Mouse (Mus musculus) ovary, adult 18-20 months (tissue): ENCODE results near the gene Clcn6.

Source experiments
- DNase-seq: peaks from one replicate; pipeline ENCODE4 v3.0.0; 2022; ENCODE audit warnings: low spot score, mixed read lengths

Gene Clcn6

DNA sequence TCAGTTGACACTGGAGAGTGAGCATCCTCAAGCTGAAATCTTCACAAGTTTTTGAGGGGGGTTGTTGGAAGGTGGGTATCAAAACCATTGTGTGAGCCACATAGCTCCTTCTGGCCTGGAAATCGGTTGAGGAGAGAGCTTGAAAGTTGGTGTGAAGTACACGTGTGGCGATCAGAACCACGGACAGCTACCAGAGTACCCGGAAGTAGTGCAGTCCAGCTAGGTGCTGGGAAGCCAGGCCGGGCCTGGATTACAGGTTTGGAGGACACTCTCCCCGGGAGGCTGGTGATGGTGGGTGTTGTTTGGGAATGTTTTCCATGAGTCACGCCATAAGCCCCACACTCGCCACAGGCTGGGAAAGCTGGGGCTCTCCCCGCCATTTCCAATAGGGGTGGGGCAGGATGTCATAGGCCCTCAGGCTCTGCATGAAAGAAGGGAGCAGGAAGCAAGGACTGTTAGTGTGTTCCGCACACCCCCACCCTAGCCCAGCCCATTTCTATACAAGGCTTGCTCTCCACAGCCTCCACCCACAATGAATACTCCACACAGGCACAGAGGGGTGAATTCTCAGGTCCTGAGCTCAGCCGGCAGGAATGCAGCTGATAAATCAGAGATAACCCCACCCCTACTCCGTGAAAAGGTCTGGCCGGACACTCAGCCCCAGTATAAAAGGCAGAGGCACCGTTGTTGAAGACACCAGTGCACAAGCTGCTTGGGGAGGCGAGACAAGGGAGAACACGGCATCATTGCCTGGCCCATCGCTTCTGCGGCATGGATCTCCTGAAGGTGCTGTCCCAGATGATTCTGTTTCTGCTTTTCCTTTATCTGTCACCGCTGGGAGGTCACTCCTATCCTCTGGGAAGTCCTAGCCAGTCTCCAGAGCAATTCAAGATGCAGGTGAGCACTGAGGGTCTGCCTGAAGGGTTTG, 53.2 kb downstream of the Clcn6 start, which contains the start of gene Nppb:
Gene Nppb, plus strand, starts transcription at position 584 of the 928 bp plus-strand sequence.
- DNase-seq, result no peak

DNA sequence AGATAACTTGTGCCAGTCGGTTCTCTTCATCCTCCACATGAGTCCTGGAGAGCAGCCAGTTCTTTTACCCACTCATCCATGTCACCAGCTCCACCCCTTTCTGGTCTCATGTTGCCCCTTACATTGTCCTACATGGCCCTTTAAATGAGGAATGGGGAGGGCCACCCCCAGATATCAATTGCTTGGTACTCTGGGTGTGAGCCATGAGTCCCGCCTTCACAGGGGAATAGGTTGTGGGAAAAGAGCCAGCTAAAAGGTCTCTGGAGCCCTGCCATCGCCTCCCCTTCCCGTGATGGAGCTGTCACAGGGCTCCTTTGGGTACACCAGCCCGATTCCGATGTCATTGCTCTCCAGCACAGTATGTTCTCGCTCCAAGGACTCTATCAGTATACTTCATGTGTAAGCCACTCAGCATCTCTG, 59.2 kb downstream of the Clcn6 start:
- DNase-seq, result no peak

DNA sequence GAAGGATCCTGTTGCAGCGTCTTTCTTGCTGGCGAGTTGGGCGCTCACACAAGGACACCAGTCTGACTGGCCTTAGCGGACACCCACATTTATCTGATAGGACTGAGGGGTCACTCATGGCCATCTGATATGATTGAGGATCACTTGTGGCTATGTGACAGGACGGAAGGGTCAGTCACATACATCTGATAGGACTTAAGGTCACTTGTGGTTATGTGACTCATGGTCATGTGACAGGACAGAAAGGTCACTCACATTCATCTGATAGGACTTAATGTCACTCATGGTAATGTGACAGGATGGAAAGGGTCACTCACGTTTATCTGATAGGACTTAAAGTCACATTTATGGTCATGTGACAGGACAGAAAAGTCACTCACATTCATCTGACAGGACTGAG, 60.2 kb downstream of the Clcn6 start:
- no peak for DNase-seq

DNA sequence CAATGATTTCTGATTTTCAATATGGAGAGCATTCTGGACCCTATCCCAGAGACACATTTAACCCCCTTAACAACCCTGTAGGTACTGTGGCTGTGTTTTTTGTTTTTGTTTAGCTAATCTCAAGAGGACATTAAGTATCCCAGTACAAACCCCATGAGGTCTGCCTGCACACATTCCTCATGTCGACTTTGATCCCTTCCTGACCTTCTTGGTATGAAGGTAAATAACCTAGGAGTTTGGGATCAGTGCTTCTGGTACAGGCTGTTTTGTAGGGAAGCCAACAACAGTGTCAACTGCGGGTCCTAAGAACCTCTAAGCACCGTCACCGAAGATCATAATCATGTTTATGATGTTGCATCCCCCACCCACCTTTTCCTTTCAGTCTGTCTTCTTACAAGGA, 60.9 kb downstream of the Clcn6 start:
- no peak for DNase-seq

DNA sequence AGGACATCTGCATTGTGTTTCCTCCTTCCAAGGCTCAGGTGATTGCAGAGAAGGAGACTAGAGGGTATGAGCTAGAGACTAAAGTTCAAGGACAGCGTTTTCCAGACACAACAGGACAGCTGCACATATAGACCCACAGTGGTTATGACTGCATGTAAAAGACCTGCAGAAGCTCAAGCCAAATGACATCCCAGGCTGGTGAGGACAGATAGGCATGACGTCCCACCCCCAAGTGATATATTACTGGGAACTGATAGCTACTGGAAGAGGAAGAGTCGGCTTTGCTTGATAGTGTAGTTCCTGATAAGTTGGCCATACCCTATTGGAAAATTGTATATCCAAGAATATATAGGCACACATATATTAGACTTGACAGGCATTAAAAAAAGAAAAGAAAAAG, 62.4 kb downstream of the Clcn6 start:
- no peak for DNase-seq

DNA sequence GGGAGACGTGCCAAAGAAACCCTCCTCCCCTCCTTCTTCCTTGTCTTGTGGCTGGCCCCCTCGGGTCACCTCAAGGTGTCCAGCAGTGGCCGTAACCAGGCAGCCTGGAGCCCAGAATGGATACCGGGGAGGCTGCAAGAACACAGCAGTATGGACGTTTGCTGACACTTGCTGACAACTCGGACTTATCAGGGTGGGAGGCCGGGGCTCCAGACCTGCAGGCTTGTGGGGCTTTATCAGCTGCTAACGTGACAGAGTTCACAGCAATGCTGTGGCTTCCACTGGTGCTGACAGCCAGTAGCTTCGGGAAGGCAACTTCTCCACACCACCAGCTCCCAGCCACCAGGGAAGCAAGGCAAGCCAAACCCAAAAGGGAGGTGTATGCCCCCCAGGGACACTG, 69.3 kb downstream of the Clcn6 start:
- DNase-seq, result no peak

DNA sequence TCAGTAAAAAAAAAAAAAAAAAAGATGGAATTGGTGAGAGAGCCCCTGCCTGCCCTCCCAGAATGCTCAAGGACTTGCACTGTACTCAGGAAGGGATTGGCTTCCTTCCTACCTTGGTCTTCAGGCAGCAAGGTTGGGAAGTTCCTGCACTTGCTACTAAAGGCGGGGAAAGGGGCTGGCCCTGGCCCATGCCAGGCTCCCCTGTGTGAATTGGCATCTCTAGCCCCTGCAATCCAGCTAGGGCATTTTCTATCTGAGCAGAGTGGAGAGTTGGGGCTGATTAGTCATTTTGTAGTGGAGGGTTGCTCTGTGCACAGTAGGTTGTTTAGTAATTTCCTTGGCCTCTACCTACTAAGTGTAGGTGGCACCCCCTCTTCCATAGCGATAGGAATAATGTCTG, 69.8 kb downstream of the Clcn6 start:
- DNase-seq, result no peak

DNA sequence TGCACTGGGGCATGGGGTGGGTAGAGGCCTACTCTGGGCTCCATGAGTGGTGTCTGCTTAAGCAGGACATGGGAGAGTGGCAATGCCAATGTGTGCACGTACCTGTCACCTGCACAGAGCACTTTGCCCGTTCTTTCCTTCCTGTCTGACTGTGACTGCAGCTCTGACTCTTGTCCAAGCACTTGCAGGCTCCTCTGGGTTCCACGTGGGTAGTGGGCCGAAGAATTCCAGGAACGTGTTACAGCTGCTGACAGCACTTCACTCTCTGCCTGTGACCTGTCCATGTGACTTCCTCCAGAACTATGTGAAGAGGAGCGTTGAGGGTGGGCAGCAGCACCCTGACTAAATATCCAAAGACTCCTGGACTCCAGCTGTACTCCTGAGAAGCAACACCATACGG, 72.9 kb downstream of the Clcn6 start:
- no peak for DNase-seq

DNA sequence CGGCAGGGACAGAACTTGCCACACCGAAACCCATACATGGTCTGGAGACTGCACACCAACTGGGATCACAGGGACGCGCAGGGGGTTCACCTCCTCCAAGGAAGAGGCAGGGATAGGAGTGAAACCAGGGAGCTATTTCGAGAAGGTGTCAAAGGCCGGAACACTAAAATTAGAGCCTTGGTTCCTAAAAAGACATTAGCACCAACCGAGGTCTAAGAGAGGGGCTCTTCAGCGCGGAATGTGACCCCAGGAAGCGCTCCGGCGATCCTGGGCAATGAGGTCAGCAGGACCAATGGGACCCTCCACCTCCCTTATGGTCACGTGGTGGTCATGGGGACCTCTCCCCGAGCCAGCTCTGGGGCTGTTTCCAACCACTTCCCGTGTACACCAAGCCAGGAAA, 75.0 kb downstream of the Clcn6 start:
- DNase-seq, result no peak

DNA sequence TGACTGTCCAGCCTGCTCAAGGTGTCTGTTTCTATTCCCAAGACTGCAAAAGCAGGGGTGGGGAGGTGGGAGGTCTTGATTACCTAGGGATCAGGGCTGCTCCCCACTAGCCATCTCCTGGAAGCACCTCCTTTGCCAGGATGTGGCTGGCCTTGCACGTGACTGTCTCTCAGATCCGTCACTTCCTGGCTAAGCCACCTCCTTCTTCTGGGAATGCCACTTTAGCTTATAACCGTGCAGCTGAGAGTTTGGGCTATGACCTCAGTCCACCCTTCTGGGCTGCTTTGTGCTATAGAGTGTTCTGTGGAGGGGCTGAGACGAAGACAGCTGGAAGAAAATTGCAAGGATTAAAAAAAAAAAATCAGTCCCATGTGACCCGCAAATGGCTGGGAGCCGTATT, 75.8 kb downstream of the Clcn6 start:
- DNase-seq, result no peak

DNA sequence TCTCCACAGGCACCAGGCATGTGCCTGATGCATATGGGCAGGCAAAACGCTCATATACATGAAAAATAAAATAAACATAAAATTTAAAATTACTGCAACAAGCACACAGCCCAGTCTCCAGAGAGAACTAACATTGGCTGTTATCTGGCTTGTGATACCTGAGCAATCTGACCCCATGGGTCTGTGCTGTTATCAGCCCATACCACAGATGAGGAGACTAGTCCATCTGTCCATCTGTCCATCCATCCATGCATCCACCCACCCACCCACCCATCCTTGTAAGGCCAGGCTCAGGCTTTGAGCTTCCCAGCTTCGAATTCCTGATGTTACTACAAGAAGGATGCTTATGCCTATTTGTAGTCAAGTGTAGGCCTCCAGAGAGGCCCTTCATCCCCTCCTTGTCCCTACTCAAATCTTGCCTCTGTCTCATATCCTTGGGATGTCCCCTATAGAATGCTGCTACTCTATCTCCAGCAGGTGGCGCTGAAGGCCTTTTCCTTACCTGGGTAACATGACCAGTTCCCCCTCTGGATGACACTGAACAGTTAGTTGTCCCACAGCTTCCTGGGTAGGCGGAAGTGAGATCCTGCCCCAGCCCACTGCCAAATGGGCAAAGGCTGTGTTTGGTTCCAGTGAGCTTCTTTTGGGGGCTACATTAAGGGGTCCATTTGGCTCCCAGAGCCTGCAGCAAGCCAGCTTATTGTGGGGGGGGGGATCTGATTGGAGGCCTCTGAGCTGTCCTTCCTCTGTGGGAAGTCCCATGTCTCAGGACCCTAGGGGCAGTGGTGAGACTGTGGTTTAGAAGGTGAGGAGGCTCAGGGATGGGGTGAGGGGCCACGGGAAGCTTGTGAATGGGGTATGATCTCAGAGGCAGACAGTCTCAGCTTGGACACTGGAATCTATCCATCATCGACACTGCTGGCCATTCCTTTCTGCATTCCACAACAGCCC, 78.5 kb downstream of the Clcn6 start:
- no peak for DNase-seq

DNA sequence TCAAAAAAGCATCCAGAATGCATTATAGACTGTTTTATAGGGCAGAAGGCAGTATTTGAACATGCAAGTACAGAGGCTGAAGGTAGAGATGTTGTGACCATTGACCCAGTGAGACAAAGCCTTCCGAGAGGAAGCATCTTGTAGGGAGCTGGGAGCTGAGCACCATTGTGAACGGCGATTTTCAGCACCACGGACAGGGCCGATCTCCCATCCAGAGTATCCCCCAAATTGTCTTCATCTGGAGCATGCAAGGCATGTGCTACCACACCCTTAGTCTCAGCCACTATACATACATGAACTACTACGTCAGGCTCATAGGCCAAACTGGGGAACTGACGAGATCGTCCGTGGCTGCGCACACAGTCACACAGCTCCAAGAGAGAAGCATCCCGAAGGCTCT, 81.5 kb downstream of the Clcn6 start:
- DNase-seq, result no peak
